Mouse (Mus musculus) cerebellum, postnatal 25 days (tissue): ENCODE results near the gene Hjurp.
A peak's percentile ranks its signal among the peaks of the same experiment; 100 is the strongest.
"Not testable (repeated sequence)": the region's sequence is repeated elsewhere in the genome, so short reads cannot be mapped to it uniquely, and the experiment has no call there.

Source experiments
- DNase-seq, 2 experiments: peaks; one replicate each; pipeline ENCODE4 v3.0.0; 2021; ENCODE audit warnings: mixed read lengths in 2 of 2

The Hjurp gene

DNA sequence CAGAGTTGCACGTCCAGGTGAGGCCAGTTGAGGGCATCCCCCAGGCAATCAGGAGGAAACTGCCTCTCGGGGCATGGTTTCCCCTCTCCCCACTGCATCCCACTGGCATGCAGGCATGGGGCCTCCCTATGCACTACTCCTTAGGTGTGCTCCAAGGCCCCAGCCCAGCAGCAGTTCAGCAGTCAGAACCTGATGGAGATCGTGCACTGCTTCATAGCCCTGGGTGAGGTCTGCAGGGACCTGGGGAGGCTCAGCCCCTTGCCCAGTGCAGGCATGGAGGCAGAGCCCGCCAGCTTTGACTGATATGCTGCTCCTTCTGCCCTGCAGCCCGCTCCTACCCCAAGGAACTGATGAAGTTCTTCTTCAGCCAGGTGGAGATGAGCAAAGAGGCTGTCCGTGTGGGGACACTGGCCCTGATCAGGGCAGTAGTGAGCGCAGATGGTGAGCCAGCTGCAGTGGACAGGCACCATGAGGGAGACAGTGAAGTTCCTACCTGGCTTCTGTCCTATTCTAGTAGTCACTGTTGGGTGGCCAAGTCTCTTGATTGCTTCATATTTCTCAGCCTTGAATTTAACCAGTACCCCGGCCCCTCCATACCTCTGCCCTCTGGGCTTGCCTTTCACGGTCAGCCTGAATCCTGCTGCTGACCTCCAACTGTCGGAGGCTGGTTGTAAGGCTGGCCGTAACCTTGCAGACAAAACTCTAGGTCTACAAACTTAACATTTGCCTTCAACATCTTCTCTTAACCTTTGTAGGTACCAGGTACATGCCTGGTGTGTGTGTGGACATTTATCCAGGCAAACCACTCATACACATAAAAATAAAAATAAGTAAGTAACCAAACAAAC, 42.2 kb downstream of the Hjurp start:
- DNase-seq: no peak

DNA sequence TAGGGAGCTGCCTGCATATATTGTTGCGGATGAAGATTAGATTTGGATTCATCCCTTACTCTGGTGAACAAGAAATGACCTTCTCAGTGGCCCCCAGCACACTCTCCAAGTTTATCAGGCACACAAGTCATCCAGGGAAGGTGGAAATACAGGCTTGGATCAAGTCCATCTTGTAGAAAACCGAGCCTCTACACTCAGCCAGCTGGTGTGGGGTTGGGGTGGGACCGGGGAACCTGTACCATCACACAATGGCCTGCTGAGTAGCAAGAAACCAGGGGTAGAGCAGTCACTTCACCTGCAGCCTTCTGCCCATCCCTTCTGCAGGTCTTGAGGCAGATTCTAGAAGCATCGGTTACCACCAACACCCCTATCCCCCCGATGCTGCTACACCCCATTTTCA, 42.8 kb downstream of the Hjurp start:
- no peak for DNase-seq

DNA sequence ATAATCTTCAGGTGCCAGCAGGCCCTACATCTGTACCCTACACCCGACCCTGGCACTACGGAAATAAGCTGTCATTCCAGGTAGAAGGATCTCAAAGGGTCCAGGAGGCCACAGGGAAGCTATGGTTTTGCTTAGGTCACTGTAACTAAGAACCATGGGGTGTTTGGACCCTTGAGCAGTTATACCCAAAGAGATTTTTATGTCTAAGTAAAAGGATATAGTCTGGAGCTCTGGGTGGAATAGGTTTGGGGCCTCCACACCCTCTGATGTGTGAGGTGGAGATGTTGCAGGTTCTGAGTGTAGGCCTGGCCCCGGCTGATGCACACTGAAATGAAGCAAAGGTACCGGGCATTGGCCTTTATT, 43.2 kb downstream of the Hjurp start:
- DNase-seq: no peak

DNA sequence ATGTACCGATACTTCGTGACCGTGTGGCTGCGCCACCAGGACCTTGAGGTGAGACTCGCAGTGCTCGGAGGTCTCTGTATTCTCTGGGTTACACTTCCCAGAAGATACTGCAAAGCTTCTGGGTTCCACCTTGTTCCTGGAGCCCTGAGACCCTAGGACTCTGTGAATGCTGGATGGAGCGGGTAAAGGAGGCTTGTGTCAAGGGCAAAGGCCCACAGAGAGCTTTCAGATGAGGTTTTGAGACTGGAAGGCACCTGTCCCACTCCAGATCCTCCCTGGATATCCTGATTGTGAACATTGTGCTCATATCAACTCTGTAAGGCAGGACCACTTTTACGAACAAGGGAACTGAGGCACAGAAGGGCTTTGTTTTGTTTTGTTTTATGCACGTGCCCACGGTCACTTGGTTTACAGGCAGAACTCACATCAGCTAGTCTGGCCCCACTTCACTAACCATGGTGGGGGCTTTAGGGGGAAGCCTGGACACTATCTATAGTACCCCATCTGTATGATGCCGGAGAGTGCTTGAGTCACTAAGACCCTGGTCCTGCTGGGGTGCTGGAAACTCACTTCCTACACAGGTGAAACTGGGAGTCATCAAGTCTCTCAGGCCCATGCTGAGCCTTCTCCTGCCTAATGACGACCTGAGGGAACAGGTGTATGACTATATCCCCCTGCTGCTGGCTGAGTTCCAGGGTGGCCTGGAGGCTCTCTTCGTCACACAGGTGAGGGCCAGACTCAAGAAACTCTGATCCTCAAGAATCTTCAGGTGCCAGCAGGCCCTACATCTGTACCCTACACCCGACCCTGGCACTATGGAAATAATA, 43.8 kb downstream of the Hjurp start:
- DNase-seq: peak in 1 of 2 experiments; percentile 38

DNA sequence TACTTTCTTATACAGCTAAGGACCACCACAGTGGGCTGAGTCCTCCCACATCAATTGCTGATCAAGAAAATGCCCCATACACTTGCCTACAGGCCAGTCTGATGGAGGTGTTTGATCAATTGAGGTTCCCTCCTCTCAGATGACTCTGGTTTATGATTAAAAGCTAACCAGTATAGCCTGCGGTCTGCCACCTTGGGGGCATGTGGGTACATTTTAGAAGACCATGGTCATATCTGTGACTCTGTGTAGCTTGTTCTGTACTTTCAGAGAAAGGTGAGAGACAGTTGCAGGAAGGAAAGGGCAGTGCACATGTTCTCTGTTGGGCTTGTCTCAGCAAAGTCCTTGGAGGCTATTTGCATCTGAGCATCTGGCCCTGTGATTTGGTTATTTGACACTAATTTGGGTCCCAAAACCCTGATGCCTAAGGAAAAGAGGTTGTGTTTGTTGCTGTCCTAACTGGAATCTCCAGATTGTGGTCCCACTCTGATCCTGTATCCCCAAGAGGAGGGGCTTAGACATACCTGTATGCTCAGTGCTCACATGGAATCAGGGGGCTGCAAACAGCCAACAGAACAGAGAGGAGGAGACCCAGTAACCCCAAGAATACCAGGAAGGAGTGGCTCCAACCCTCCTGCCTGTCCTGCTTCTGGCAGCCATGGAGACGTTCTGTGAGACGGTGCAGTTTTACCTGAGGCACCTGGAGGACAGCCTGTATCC, 44.6 kb downstream of the Hjurp start:
- no peak for DNase-seq

DNA sequence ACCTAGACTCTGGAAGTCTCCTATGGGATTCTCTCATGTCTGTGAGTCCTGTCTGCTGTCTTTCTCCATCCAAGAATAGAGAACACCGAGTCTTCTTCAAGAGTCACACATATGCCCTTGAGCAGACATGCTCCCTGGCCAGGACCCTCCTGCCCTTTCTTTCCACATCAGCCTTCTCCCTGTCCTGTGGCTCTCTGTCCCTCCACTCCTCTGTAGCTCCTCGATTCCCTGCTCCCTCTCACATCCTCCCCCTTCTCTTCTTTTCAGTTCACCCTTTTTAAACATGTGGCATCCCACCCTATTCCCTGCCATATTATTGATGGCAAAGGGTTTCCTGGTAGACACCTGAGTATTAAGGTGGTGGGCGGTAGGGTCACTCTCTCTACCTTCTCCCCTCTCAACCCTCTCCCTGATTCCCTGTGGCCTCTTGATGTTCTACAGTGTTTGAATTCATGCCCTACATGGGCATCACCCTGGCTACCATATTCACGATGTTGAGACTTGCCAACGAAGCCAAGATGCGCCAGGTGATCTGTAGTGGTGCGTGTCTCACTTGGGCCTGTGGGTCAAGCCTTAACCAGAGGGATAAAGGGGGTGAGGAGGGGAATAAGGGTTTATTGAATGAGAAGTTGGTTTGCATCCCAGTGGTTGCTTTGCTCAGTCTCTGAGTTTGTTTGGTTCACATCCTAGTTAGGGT, 45.5 kb downstream of the Hjurp start:
- DNase-seq: no peak

DNA sequence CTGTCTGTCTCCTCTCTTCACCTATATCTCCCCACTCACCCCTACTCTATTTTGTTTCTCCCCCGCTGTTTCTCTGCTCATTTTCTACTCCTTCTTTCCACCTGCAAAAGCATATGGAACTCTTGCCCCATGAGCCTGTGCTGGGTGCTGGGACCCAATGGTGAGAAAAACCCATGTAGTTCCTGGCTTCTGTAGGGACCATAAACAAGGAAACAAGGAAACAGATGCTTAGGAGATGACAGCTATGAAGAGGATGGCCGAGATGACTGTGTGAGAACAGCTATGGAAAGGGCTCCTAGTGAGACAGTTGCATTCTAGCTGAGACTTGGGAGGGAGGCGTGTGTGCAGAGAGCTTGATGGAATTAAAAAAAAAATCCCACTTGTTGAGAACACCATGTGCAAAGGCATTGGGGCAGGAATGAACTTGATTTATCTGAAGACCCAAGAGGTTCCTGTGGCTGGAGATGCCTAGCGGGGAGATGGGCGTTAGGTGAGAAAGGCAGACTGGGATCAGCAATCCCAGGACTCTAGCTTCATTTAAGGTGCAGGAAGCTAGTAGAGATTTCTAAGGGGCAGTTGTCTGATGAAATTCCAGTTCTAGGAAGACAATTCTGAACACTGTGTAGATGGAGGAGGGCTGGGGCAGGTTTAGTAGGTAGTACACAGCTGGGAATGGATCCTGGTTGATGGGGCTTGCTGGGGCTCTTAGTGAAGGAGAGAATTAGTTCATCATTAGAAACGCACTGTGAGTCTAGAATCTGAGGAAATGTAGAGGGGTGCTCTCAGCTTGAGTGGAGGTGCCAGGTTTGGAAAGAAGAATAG, 46.2 kb downstream of the Hjurp start:
- no peak for DNase-seq

DNA sequence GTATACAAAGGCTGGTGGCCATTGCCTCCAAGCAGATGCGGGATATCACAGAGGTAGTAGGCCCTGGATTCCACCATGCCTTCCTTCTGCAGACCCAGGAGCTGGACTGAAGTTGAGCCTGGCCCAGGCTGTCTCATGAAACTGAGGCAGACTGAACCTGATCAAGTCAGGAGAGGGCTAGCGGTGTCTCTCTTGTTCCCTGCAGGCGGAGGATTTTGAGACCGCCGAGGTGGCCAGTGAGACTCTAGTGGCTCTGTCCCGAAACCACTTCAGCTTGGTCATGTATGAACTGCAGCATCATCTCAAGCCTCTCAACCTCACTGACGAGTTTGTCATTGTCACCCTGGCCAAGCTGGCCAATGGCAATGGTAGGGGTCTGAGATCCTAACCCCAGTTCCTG, 47.0 kb downstream of the Hjurp start:
- DNase-seq: no peak

DNA sequence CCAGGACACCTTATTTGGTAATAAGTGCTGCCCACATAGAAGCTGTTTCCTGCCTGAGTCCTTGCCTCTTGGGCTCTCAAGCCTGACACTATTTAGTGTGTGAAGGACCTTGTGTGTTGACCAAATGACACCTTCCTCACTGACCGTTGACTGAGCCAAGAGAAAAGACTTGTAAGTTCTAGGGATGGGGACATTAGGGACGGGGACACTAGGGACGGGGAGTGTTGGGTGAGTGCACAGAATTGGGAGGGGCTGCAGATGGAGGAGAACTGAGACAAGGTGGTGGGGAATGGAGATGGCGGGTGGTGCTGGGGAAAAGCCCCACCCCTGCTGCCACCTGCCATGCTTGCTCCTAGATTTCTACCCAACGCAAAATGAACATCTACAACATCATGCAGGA, 47.4 kb downstream of the Hjurp start:
- DNase-seq: no peak

DNA sequence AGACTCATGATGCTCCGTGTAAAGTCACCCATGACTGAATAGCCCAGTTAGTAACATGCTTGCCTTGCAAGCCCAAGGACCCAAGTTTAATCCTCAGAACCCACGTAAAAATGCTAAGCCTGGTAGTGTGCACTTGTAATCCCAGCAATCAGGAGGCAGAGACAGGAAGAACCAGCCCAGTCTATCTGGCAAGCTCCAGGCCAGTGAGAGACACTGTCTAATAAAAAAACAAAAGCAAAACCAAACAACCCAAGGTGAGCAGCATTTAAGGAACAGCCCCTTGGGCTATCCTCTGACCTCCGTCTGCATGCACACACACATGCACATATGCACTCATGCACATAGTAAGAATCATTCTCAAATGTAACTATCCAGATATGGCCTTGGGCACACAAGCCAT, 47.9 kb downstream of the Hjurp start:
- DNase-seq: no peak

DNA sequence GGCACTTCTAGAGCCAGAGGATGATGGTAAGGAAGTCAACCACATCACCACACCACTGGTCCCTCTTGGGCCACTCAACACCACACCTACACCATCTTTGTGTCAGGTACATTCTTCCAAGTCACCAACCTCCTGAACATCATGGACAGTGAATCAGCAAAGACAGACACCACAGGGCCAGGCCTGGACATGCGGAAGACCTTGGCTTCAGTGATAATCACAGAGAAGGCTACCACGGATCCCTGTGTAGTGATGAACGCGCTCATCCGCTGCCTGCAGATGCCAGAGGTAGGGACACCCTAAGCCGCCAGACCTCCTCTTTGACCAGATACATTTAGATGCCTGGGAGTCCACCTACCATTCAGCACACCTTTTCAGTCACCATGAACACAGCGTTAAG, 49.3 kb downstream of the Hjurp start:
- peak; percentile 9 to 10 for DNase-seq

DNA sequence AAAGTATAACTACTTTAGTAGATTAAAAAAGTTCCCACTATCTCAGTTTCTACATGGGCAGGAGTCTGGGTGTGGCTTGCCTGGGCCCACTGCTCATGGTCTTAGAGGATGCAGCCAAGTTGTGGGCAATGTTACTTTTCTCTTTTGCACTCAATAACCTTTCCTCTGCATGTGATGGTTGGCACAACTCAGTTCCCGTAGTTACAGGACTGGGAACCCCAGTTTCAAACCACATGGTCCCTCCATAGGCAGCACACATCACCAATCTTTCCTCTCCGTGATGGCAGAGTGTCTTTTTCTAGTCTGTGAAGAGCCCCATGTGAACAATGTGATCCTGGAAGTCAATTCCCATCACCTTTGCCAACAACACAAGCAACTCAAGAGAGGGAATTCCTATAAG, 50.0 kb downstream of the Hjurp start:
- DNase-seq: no peak

DNA sequence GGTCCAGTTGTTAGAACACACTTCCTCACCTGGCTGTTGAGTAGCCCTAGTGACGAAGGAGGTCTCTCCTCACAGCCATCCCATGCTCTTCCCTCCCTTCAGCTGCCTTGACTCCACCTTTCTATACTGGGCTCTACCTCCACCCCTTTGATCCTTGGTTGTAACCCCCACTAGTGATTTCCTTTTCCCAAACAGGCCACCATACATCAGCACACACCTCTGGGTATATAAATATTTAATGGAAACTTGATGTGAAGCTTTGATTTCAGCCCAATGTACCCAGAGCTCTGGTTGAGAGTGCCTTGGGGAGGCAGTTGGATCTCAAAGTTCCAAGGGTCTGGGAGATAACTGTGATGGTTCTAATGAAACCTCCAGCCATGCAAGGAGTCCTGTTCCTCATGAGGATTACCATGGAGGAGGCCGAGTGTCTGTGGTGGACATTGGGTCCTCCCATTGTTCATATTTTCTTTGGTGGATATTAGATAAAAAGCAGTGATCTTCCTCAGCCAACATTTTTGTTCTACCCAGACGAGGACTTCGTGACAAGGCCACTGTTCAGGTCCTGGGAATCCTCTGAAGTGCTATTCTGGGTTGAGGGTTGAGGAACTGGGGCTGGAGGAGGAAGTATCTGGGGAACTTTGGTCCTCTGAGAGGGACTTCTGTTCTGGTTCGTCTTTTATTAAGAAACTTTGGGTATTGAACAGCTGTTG, 50.6 kb downstream of the Hjurp start, which contains the start of gene Mroh2a:
Gene Mroh2a, plus strand, starts transcription at position 317 of the 710 bp plus-strand sequence.
- DNase-seq: peak in 1 of 2 experiments; percentile 1

DNA sequence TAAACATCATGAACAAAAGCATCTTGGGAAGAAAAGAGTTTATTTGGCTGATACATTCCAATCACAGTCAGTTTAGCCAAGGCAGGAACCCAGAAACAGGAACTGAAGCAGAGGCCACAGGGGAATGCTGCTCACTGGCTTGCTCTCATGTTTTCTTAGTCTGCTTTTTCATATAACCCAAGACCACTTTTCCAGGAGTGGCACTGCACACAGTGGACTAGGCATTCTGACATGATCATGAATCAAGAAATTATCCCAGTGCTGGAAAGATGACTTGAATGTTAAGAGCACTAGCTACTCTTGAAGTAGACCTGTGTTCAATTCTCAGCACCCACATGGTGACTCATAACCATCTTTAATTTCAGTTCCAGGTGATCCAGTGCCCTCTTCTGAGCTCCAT, 51.7 kb downstream of the Hjurp start:
- DNase-seq: no peak

DNA sequence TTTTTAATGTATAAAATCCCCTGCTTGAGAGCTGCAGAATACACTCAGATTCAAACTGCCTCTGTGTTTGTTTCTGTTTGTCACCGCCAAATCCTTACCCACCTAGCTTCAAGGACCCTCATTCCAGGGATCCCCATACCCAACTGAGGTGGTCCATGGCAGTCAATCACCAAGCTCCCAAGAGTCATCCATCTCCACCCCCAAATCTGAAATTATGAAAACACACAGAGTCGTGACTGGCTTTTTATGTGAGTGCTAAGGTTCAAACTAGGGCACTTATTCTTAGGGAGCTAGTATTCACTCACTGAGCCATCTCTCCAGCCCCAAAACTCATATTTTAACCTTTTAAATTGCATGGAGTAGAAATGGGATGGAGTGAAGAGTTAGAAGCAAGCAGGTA, 52.1 kb downstream of the Hjurp start:
- DNase-seq: not testable (repeated sequence)

DNA sequence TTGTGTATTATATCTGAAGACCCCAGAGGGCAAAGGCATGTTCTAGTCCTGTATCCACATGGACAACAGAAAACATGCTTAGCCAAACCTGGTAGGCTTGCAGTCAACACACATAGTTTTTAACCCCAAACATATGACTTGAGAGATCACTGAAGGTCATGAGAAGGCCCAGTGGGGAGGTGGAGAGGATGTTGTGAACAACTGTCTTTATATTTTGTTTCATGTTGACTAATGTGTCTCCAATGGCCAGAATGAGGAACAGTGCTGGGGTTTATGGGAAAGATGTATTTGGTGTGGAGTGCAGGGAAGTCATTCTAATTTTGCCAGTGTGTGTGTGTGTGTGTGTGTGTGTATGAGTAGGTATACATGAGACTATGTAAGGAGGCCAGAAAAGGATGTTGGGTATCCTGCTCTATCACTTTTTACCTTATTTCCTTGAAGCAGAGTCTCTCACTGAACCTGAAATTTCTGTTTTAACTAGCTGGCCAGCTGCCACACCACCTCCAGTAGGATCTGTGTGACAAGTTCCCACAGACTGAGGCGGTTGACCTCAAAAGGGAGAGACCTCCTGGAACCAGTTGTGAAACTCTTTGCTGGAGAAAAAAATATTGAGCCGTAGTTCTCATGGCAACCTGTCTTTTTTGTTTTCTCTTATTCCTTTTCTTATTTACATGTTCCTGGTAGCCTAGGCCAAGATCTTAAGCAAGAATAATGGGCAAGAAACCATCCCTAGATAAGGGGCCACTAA, 53.2 kb downstream of the Hjurp start:
- peak in 1 of 2 experiments; percentile 10 for DNase-seq

DNA sequence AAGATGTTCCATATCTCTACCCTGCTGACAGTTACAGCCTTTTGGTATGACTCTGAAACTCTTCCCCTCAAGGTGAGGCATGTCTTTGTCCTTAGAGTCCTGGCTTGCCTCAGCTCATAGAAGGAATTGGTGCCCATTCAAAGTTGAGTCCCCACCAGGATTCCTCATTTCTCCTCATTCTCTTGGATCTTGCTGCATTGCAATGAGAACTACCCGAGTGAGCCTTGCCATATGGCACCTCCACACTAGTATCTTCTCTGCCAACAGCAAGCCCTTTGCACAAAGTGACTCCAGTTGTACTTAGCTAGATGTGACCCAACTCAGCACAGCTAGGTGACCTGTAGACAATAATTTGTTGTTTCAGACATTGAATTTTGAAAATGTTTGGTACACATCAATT, 53.8 kb downstream of the Hjurp start:
- no peak for DNase-seq

DNA sequence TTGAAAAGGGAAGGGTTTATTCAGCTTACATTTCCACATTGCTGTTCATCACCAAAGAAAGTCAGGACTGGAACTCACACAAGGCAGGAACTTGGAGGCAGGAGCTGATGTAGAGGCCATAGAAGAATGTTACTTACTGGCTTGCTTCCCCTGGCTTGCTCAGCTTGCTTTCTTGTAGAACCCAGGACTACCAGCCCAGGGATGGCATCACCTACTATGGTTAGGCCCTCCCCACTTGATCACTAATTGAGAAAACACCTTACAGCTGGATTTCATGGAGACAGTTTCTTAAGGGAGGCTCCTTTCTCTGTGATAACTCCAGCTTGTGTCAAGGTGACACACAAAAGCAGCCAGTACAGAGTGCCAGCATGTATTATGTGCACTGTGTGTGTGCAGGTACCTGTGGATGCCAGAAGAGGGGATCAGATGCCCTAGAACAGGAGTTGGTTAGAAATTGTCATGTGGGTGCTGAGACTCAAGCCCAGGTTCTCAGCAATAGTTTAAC, 54.4 kb downstream of the Hjurp start:
- not testable (repeated sequence) for DNase-seq

DNA sequence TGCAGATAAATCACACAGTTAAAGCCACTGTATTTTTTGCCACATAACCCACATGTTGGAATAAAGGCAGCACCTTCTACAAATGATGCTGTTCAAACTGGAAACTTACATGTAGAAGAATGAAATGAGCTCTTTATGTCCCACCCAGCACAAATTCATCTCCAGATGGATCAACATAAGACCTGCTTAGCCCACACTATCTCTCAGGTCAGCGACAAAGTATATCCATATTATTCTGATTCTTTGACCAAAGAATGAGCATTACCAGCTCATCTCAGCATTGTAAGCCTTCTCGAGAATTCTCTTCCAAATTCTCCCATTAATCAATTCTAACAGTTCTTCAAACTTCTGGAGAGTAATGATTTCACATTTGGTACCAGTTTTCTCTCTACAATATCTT, 55.2 kb downstream of the Hjurp start:
- DNase-seq: no peak

DNA sequence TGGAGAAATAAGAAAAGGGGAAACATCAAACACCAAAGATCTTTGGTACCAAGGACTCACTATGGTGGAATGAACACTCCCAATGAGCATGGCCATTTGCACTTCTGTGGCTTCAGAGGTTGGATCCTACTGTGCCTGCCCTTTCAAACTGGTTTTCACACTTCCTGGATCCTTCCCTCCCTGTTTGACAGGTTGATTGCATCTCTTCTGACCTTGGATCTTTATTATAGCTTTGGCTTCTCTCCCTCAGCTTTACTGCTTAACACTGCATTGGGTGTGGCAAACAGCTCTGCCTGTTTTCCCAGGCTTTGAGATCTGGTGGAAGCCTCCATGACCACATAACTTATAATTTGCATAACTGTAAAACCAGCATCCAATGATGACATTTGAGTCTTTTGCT, 57.1 kb downstream of the Hjurp start:
- no peak for DNase-seq
